Mouse (Mus musculus) C2C12 (cell line): Measurements from ENCODE around the gene Galnt17.

Experiments used
- CTCF ChIP-seq: IDR thresholded peaks from one replicate; pipeline ENCODE4 v1.5.1; 2011; ENCODE audit not compliant: control insufficient read depth, insufficient read depth, insufficient read length
- MAX ChIP-seq: IDR thresholded peaks from one replicate; pipeline ENCODE4 v1.6.1; 2011; ENCODE audit warnings: mild to moderate bottlenecking, control low read depth
- MYOD1 ChIP-seq: IDR thresholded peaks from one replicate; pipeline ENCODE4 v1.6.1; 2011; ENCODE audit warnings: low read depth; ENCODE audit not compliant: control insufficient read depth, insufficient read length
- MYOG ChIP-seq: IDR thresholded peaks from one replicate; pipeline ENCODE4 v1.6.1; 2011; ENCODE audit not compliant: control insufficient read depth, insufficient read length; ENCODE audit errors: extremely low read depth

DNA sequence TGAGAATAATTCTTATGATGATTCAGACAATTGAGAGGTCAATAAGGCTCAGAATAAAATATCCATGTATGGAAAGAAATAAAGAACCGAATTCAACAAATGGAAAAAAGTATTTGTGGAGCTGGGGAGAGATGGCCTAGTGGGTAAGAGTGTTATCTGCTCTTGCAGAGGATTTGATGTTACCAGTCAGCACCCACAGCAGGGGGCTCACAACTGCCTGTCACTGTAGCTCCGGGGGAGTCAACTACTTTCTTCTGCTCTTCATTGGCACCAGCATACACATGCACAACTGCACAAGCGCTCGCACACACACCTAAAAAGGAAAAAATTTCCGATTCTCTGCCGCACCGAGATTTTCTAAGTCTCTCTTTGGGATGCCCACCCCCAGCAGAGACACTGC is 130.4 kb downstream of the Galnt17 start:
- TF ChIP-seq CTCF = no peak
- TF ChIP-seq MAX = no peak
- TF ChIP-seq MYOD1 = no peak
- no peak for TF ChIP-seq MYOG
